Mouse (Mus musculus): ENCODE measurements around the gene Olfr559. TPM values are rescaled to one million over a fixed set of nuclear protein-coding genes. Genes with fewer than 3 reads are reported as not detected.

The Olfr559 gene
- total and polyA plus RNA-seq, 3 experiments: not detected

DNA sequence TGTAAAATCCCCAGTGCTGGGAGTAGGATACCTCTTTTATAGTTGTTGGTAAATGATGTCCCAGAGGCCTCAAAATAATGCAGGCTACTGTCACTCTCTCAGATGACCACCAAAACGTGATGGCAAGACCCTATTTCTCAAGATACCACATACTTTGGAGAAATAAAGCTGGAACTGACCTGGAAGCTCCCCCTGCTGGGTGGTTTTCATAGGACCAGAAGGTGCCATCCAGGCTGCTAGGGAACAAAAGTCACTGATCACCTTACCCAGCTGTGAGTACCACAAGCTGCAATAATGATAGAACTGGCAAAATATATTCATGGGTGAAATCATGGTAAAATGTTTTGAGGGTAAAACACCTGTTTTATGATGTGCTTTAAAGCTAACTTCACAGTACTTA is 24.8 kb upstream of the Olfr559 start:
- Histone ChIP-seq H3K4me2 (ENCODE audit: insufficient read depth, low read depth, poor library complexity, severe bottlenecking) (no peak overlapping the region), H3K4me3 (replicated peaks in 1 of 3; ENCODE audit: low read depth in 2 of 3, low read length in 2 of 3, poor library complexity in 1 of 3) (no peak overlapping the region), H3K27me3 (replicated peaks) (no peaks in the 10 kb centered on the region), H3K79me2 (replicated peaks; ENCODE audit: control insufficient read depth, extremely low read depth, insufficient read depth, poor library complexity, severe bottlenecking) (no peaks in the 10 kb centered on the region), H3K27ac (ENCODE audit: insufficient read depth, low read depth) (no peak overlapping the region), H3K9me3 (replicated peaks; ENCODE audit: low read length) (no peaks in the 10 kb centered on the region), H3K4me1 (ENCODE audit: control insufficient read depth in 1 of 2, insufficient read depth in 2 of 2) (no peaks in the 10 kb centered on the region), H3K9ac (ENCODE audit: insufficient read depth, low read depth) (no peak overlapping the region), H3K36me3 (replicated peaks in 1 of 2; ENCODE audit: control insufficient read depth in 1 of 2, insufficient read depth in 1 of 2, low read length in 1 of 2) (no peaks in the 10 kb centered on the region)
- in situ Hi-C loops (cut with MboI; ENCODE audit: low pct_ligation_motif_present, low pct_unique_long_range_greater_than_20kb, low sequenced_read_pairs): loop anchor here (25.0 kb wide), 1 partner anchor 240 kb away; no protein-coding TSS in a partner anchor
- peak; percentile 23 for DNase-seq (ENCODE audit: extremely low read depth)
- dilution Hi-C loops (cut with MboI; ENCODE audit: extremely low pct_ligation_motif_present, extremely low pct_unique_long_range_greater_than_20kb, low sequenced_read_pairs): no loop called here
- TF ChIP-seq SMC3 (IDR thresholded peaks at IDR 0.05; ENCODE audit: low read depth, low read length): peak; percentile 57
- TF ChIP-seq CHD1 (IDR thresholded peaks at IDR 0.05; ENCODE audit: low read depth, low read length): no peak
- no peak for TF ChIP-seq ZKSCAN1 (IDR thresholded peaks at IDR 0.05; ENCODE audit: borderline replicate concordance, low read depth, low read length)
- TF ChIP-seq NELFE (IDR thresholded peaks at IDR 0.05; ENCODE audit: low read depth, low read length): no peak
- peak in 1 of 2 experiments; percentile 64; a peak in 2 of 4 replicates for TF ChIP-seq CTCF (conservative IDR thresholded peaks at IDR 0.05 in 1 of 2, IDR thresholded peaks at IDR 0.05 in 1 of 2; ENCODE audit: low read depth in 2 of 2, low read length in 2 of 2)
- TF ChIP-seq RAD21 (IDR thresholded peaks at IDR 0.05; ENCODE audit: low read depth, low read length): peak; percentile 5

DNA sequence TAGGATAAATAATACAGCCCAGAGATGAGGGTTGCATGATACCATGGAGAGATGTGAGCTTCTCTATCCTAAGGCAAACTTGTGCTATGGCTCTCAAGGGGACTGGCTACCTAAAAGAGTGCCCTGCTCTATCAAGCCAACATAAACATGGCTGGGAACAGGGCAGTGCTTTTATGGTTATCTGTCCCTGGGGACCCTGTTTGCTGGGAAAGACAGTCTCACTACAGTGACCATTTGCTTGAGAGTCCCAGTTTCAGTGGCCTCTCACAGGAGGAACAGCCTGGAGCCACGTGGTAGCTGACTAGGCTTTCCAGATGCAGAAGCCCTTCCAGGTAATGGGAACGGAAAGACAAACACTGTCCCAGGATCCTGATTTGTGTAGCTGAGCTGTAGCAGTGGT is 10.4 kb upstream of the Olfr559 start:
- H3K36me3 ChIP-seq (replicated peaks in 1 of 2; ENCODE audit: control insufficient read depth in 1 of 2, insufficient read depth in 1 of 2, low read length in 1 of 2): no peaks in the 10 kb centered on the region
- TF ChIP-seq UBTF (IDR thresholded peaks at IDR 0.05; ENCODE audit: low read depth, low read length) (no peak), MAX (IDR thresholded peaks at IDR 0.05; ENCODE audit: low read length) (no peak), USF1 (IDR thresholded peaks at IDR 0.05; ENCODE audit: low read depth, low read length) (no peak), NELFE (IDR thresholded peaks at IDR 0.05; ENCODE audit: low read depth, low read length) (no peak), ETS1 (conservative IDR thresholded peaks at IDR 0.05; ENCODE audit: low read depth, low read length) (no peak), E2F4 (IDR thresholded peaks at IDR 0.05; ENCODE audit: insufficient replicate concordance, low read depth, low read length) (no peak), TCF12 (IDR thresholded peaks at IDR 0.05; ENCODE audit: low read depth, low read length) (no peak), MXI1 (IDR thresholded peaks at IDR 0.05; ENCODE audit: low read depth, low read length) (no peak), ZNF384 (IDR thresholded peaks at IDR 0.05; ENCODE audit: low read depth, low read length) (no peak), MAZ (IDR thresholded peaks at IDR 0.05; ENCODE audit: low read depth, low read length) (no peak)

More for the DNA sequence above, 10.4 kb upstream of the Olfr559 start:
- in situ Hi-C loops (cut with MboI; ENCODE audit: low pct_ligation_motif_present, low pct_unique_long_range_greater_than_20kb, low sequenced_read_pairs) (no loop called here), dilution Hi-C loops (cut with MboI; ENCODE audit: extremely low pct_ligation_motif_present, extremely low pct_unique_long_range_greater_than_20kb, low sequenced_read_pairs) (no loop called here)
- H3K9ac ChIP-seq (ENCODE audit: insufficient read depth, low read depth): no peak overlapping the region
- H3K27me3 ChIP-seq (replicated peaks): no peaks in the 10 kb centered on the region
- no peak overlapping the region for H3K4me3 ChIP-seq (replicated peaks in 1 of 3; ENCODE audit: low read depth in 2 of 3, low read length in 2 of 3, poor library complexity in 1 of 3)
- no peaks in the 10 kb centered on the region for H3K9me3 ChIP-seq (replicated peaks; ENCODE audit: low read length)
- no peak overlapping the region for H3K27ac ChIP-seq (ENCODE audit: insufficient read depth, low read depth)
- no peaks in the 10 kb centered on the region for H3K4me1 ChIP-seq (ENCODE audit: control insufficient read depth in 1 of 2, insufficient read depth in 2 of 2)
- no peak for DNase-seq (ENCODE audit: extremely low read depth)
- H3K79me2 ChIP-seq (replicated peaks; ENCODE audit: control insufficient read depth, extremely low read depth, insufficient read depth, poor library complexity, severe bottlenecking): no peaks in the 10 kb centered on the region
- H3K4me2 ChIP-seq (ENCODE audit: insufficient read depth, low read depth, poor library complexity, severe bottlenecking): no peak overlapping the region

Measured in CH12.LX (cell line).